Mouse (Mus musculus) yolk sac, embryonic 10.5 days (tissue): Measurements from ENCODE around the gene Phf21b.
A peak's percentile ranks its signal among the peaks of the same experiment; 100 is the strongest.
"Not testable (repeated sequence)": the region's sequence is repeated elsewhere in the genome, so short reads cannot be mapped to it uniquely, and the experiment has no call there.

ENCODE experiments used
- DNase-seq: peaks from one replicate; pipeline ENCODE4 v3.0.0-alpha.2; 2017; ENCODE audit warnings: low spot score

Phf21b gene

GRCm38 (mm10) chr15:84856006-84856995 is at the start of gene Phf21b:
Phf21b (minus strand) TSS chr15:84856049.
- DNase-seq = peak; percentile 88

- no peak for DNase-seq
Observed at GRCm38 (mm10) chr15:84903843-84904385, 48.1 kb upstream of the Phf21b start.

GRCm38 (mm10) chr15:84898077-84898476 is 42.2 kb upstream of the Phf21b start:
- no peak for DNase-seq

GRCm38 (mm10) chr15:84896664-84897063 is 40.8 kb upstream of the Phf21b start:
- DNase-seq = no peak

- DNase-seq = not testable (repeated sequence)
Observed at GRCm38 (mm10) chr15:84896216-84896615, 40.4 kb upstream of the Phf21b start.

- peak; percentile 54 for DNase-seq
Observed at GRCm38 (mm10) chr15:84891658-84892057, 35.8 kb upstream of the Phf21b start.

GRCm38 (mm10) chr15:84891246-84891645 is 35.4 kb upstream of the Phf21b start:
- DNase-seq = no peak

- DNase-seq = no peak
Observed at GRCm38 (mm10) chr15:84888066-84888465, 32.2 kb upstream of the Phf21b start.

GRCm38 (mm10) chr15:84877029-84877815 is 21.4 kb upstream of the Phf21b start:
- DNase-seq = peak; percentile 5

- no peak for DNase-seq
Observed at GRCm38 (mm10) chr15:84873867-84874266, 18.0 kb upstream of the Phf21b start.

- DNase-seq = no peak
Observed at GRCm38 (mm10) chr15:84873079-84873478, 17.2 kb upstream of the Phf21b start.

- DNase-seq = no peak
Observed at GRCm38 (mm10) chr15:84871802-84872201, 16.0 kb upstream of the Phf21b start.

GRCm38 (mm10) chr15:84861911-84862310 is 6.1 kb upstream of the Phf21b start:
- DNase-seq = no peak

GRCm38 (mm10) chr15:84857623-84858022 is 1.8 kb upstream of the Phf21b start:
- peak; percentile 80 for DNase-seq

GRCm38 (mm10) chr15:84854921-84855901 is 638 bp downstream of the Phf21b start:
- peak; percentile 67 for DNase-seq

- DNase-seq = no peak
Observed at GRCm38 (mm10) chr15:84854171-84854811, 1.6 kb downstream of the Phf21b start.

GRCm38 (mm10) chr15:84853261-84854137 is 2.4 kb downstream of the Phf21b start:
- peak; percentile 90 for DNase-seq

- DNase-seq = no peak
Observed at GRCm38 (mm10) chr15:84852457-84853070, 3.3 kb downstream of the Phf21b start.

GRCm38 (mm10) chr15:84850321-84850720 is 5.5 kb downstream of the Phf21b start:
- no peak for DNase-seq
